Mouse (Mus musculus) C2C12 (cell line): ENCODE measurements around the gene Narfl. TPM values are rescaled to one million over a fixed set of nuclear protein-coding genes. Genes with fewer than 3 reads are reported as not detected.
A peak's percentile ranks its signal among the peaks of the same experiment; 100 is the strongest.

ENCODE experiments used
- H3K27me3 ChIP-seq: one replicate; pipeline ENCODE4 v1.6.1; 2011; ENCODE audit not compliant: control insufficient read depth, insufficient read depth, insufficient read length
- H3K36me3 ChIP-seq: one replicate; pipeline ENCODE4 v1.6.1; 2011; ENCODE audit not compliant: control insufficient read depth, insufficient read depth
- H3K4me3 ChIP-seq: one replicate; pipeline ENCODE4 v1.5.1; 2011; ENCODE audit warnings: mild to moderate bottlenecking, control low read depth; ENCODE audit not compliant: poor library complexity, insufficient read depth, severe bottlenecking
- H3K79me2 ChIP-seq: one replicate; pipeline ENCODE4 v1.6.1; 2011; ENCODE audit not compliant: control insufficient read depth, insufficient read depth
- H3K79me3 ChIP-seq: one replicate; pipeline ENCODE4 v1.6.1; 2011; ENCODE audit warnings: low read depth, control low read depth
- H3ac ChIP-seq: one replicate; pipeline ENCODE3; 2011; ENCODE audit warnings: low read depth; ENCODE audit not compliant: control insufficient read depth, insufficient read length
- CEBPB ChIP-seq: IDR thresholded peaks from one replicate; pipeline ENCODE4 v1.6.1; 2011; ENCODE audit warnings: low read depth, mild to moderate bottlenecking, control low read depth, moderate library complexity
- CTCF ChIP-seq: IDR thresholded peaks from one replicate; pipeline ENCODE4 v1.5.1; 2011; ENCODE audit not compliant: control insufficient read depth, insufficient read depth, insufficient read length
- FOSL1 ChIP-seq: IDR thresholded peaks from one replicate; pipeline ENCODE4 v1.8.0; 2011; ENCODE audit warnings: mild to moderate bottlenecking, low read length; ENCODE audit not compliant: poor library complexity, insufficient read depth, severe bottlenecking
- MAX ChIP-seq: IDR thresholded peaks from one replicate; pipeline ENCODE4 v1.6.1; 2011; ENCODE audit warnings: mild to moderate bottlenecking, control low read depth
- MYOD1 ChIP-seq: IDR thresholded peaks from one replicate; pipeline ENCODE4 v1.6.1; 2011; ENCODE audit warnings: low read depth; ENCODE audit not compliant: control insufficient read depth, insufficient read length
- MYOG ChIP-seq: IDR thresholded peaks from one replicate; pipeline ENCODE4 v1.6.1; 2011; ENCODE audit not compliant: control insufficient read depth, insufficient read length; ENCODE audit errors: extremely low read depth
- USF1 ChIP-seq: IDR thresholded peaks from one replicate; pipeline ENCODE4 v1.6.1; 2011; ENCODE audit warnings: low read depth, mild to moderate bottlenecking, control low read depth, moderate library complexity
- polyA plus RNA-seq: library from polyadenylated mRNA; unstranded; fragments of >200 nt; fragmentation: generic; extraction: Trizol; gene quantifications from one replicate; pipeline ENCODE4 v1.2.1, GENCODE M21; 2012; ENCODE audit warnings: missing spikeins

The Narfl gene
- polyA plus RNA-seq, 1 experiment, result 19.3 TPM

- Histone ChIP-seq H3K36me3 (peaks cover 32% of the 10 kb centered on the region), H3K27me3 (no peaks in the 10 kb centered on the region), H3K79me3 (no peaks in the 10 kb centered on the region), H3K4me3 (no peak overlapping the region), H3ac (peak overlapping the region; percentile 12), H3K79me2 (peaks cover 15% of the 10 kb centered on the region)
- TF ChIP-seq CTCF (no peak), MYOG (no peak), CEBPB (no peak), MAX (no peak), USF1 (no peak), MYOD1 (no peak)
Measured at GRCm38 (mm10) chr17:25783861-25784574, 10.4 kb downstream of the Narfl start.

- Histone ChIP-seq H3K79me2 (peaks cover 15% of the 10 kb centered on the region), H3K4me3 (peak within 1 kb of the TSS; percentile 53), H3K36me3 (peaks cover 24% of the 10 kb centered on the region), H3ac (peak within 1 kb of the TSS; percentile 83), H3K27me3 (no peaks in the 10 kb centered on the region), H3K79me3 (no peaks in the 10 kb centered on the region)
- no peak for TF ChIP-seq USF1
- TF ChIP-seq MAX, result no peak
- no peak for TF ChIP-seq FOSL1
- no peak for TF ChIP-seq MYOD1
- no peak for TF ChIP-seq CEBPB
- TF ChIP-seq CTCF, result no peak
- TF ChIP-seq MYOG, result no peak
Measured at GRCm38 (mm10) chr17:25785281-25785745, 11.7 kb downstream of the Narfl start, which contains the start of gene Haghl. Haghl (minus strand) TSS chr17:25785673.

- Histone ChIP-seq H3K36me3 (peaks cover 21% of the 10 kb centered on the region), H3ac (peak within 1 kb of the TSS; percentile 83), H3K27me3 (no peaks in the 10 kb centered on the region), H3K79me3 (peaks cover 2% of the 10 kb centered on the region), H3K4me3 (peak within 1 kb of the TSS; percentile 53), H3K79me2 (peaks cover 24% of the 10 kb centered on the region)
- TF ChIP-seq CTCF, result no peak
- TF ChIP-seq USF1, result no peak
- TF ChIP-seq MAX, result no peak
- TF ChIP-seq MYOG, result no peak
- no peak for TF ChIP-seq FOSL1
- TF ChIP-seq MYOD1, result no peak
- no peak for TF ChIP-seq CEBPB
Measured at GRCm38 (mm10) chr17:25786280-25786679, 12.7 kb downstream of the Narfl start, which contains the start of gene Ccdc78. Ccdc78 (plus strand) TSS chr17:25786580.

GRCm38 (mm10) chr17:25786781-25787504 lies 13.4 kb downstream of the Narfl start:
- TF ChIP-seq CEBPB, result no peak
- no peak for TF ChIP-seq MAX
- TF ChIP-seq USF1, result no peak
- TF ChIP-seq CTCF, result no peak
- no peak for TF ChIP-seq MYOD1
- H3K36me3 ChIP-seq, result peaks cover 15% of the 10 kb centered on the region
- no peak overlapping the region for H3ac ChIP-seq
- H3K79me2 ChIP-seq, result peaks cover 31% of the 10 kb centered on the region
- H3K79me3 ChIP-seq, result peaks cover 2% of the 10 kb centered on the region
- no peak overlapping the region for H3K4me3 ChIP-seq
- H3K27me3 ChIP-seq, result no peaks in the 10 kb centered on the region

- peaks cover 26% of the 10 kb centered on the region for H3K79me2 ChIP-seq
- H3K36me3 ChIP-seq, result peaks cover 4% of the 10 kb centered on the region
- H3ac ChIP-seq, result peak overlapping the region; percentile 85
- peaks cover 7% of the 10 kb centered on the region for H3K79me3 ChIP-seq
- H3K4me3 ChIP-seq, result peak overlapping the region; percentile 79
- no peak for TF ChIP-seq USF1
- no peak for TF ChIP-seq MAX
- TF ChIP-seq CTCF, result no peak
- TF ChIP-seq MYOD1, result no peak
- no peak for TF ChIP-seq MYOG
- no peak for TF ChIP-seq CEBPB
- TF ChIP-seq FOSL1, result no peak
- no peaks in the 10 kb centered on the region for H3K27me3 ChIP-seq
Measured at GRCm38 (mm10) chr17:25791320-25791842, 17.8 kb downstream of the Narfl start.
